Mouse (Mus musculus): ENCODE data around the gene Gm4070.
"Not testable (repeated sequence)": the region's sequence is repeated elsewhere in the genome, so short reads cannot be mapped to it uniquely, and the experiment has no call there.

The Gm4070 gene

GRCm38 (mm10) chr7:105953812-105954211, at the start of gene Gm4070:
Gene Gm4070, minus strand, starts transcription at chr7:105953967.
- not testable (repeated sequence) for DNase-seq

GRCm38 (mm10) chr7:105954540-105954939, 773 bp upstream of the Gm4070 start:
- not testable (repeated sequence) for DNase-seq

- not testable (repeated sequence) for DNase-seq
Measured at GRCm38 (mm10) chr7:105952408-105952807, 1.4 kb downstream of the Gm4070 start.

DNA sequence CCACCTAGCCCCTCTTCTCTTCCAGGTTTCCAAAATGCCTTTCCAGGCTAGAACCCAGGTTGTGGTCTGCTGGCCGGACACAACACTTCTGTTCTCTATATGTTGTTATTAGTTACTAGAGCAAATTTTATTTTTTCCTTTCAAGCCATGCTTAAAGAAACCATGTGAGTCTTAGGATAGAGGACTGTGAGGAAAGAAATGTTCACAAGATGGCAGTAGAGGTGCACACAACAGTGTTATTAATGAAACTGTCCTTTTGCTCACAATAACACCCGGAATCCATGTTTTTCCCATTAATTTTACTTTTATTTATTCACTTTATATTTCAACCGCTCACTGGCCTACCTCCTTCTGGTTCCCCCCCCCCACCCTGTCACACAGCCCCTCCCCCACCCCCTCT, 8.5 kb downstream of the Gm4070 start:
- not testable (repeated sequence) for DNase-seq

- DNase-seq = not testable (repeated sequence)
Measured at GRCm38 (mm10) chr7:105932132-105932531, 21.6 kb downstream of the Gm4070 start.

- not testable (repeated sequence) for DNase-seq
Measured at GRCm38 (mm10) chr7:105883588-105884336, 70.0 kb downstream of the Gm4070 start.

DNA sequence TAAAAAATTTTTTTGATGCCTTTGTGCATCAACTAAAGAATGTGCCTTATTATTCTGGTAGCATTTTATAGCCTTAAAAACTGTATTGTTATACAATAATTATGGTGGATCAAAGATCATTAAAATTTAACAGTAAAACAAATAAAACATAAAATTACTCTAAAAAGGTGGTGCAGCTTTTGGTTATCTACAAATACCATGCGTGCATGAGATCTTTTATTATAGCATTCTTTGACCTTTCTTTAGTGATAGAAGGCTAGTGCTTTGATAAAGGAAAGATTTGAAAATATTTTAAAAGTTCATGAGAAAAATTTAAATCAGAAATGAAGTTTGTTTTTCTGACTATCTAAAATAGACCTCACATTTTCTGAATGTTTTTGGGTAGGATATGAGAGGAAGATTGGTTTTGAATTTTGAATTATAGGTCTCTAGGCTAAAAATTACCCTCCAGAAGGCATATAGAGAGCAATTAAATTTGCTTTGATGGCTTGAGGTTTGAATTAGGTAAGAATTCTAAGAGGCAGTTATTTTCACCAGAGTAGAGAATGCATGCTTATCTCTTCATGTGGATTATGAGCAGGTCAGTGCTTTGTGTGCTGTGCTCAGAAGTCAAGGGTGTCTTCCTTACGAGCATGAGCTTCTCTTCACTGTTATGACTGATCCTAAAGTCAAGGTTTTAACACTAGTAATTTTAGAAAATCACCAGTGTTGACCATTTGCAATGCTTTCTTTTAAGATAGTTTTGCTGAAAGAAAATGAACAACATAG, 73.9 kb downstream of the Gm4070 start:
- not testable (repeated sequence) for DNase-seq

- DNase-seq = not testable (repeated sequence)
Measured at GRCm38 (mm10) chr7:105855718-105856560, 97.8 kb downstream of the Gm4070 start.
